Mouse (Mus musculus): ENCODE results near the gene Gm21985.

DNA sequence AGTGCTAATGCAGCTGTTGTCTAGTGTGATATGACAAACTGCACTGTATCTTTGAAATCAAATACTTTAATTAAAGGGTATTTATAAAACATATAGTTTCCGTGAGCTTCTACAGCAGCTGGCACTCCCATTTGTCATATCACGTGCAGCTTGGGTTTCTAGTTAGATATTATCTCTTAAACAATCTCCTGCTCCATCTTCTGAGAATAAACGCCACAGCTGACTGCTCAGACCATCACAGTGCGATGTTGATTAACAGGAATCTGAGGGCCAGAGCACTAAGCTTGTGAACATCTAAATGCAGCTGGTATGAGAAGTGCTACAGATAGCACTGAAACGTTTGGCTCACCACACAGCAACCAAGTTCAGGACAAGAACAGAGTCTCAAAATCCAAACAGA is 164.3 kb downstream of the Gm21985 start:
- TF ChIP-seq POLR2A (IDR thresholded peaks at IDR 0.05; ENCODE audit: low read depth, low read length) (no peak), CTCF (IDR thresholded peaks at IDR 0.05; ENCODE audit: extremely low read depth, insufficient read length, insufficient replicate concordance, low read depth, low read length) (no peak)
